Mouse (Mus musculus) heart, postnatal 0 days (tissue): ENCODE results near the gene Cmc2. TPM values are rescaled to one million over a fixed set of nuclear protein-coding genes. Genes with fewer than 3 reads are reported as not detected.

ENCODE experiments used
- ATAC-seq: fragments of 200-750 bp; cut with Nextera tagmentation; 2 replicates; pipeline ENCODE4 v1.8.0; 2017; ENCODE audit warnings: low read depth, moderate number of reproducible peaks, moderate library complexity; ENCODE audit not compliant: insufficient read depth
- DNase-seq: peaks from one replicate; pipeline ENCODE4 v3.0.0-alpha.2; 2016; ENCODE audit warnings: low spot score
- H3K27ac ChIP-seq: fragments of 300-500 bp; sonication (generic); 2 replicates; pipeline ENCODE4 v1.5.1; 2014; ENCODE audit warnings: low read depth, mild to moderate bottlenecking
- H3K27me3 ChIP-seq: fragments of 300-500 bp; sonication (generic); 2 replicates; pipeline ENCODE4 v1.6.1; 2014; ENCODE audit warnings: low read length, mixed read lengths; ENCODE audit not compliant: control insufficient read depth, insufficient read depth
- H3K36me3 ChIP-seq: fragments of 300-500 bp; sonication (generic); replicated peaks from 2 replicates; pipeline ENCODE4 v1.6.1; 2014; ENCODE audit warnings: low read length, mixed read lengths; ENCODE audit not compliant: control insufficient read depth, insufficient read depth
- H3K4me1 ChIP-seq: fragments of 300-500 bp; sonication (generic); 2 replicates; pipeline ENCODE4 v1.6.1; 2014; ENCODE audit warnings: antibody characterized with exemption; ENCODE audit not compliant: control insufficient read depth, insufficient read depth
- H3K4me2 ChIP-seq: fragments of 300-500 bp; sonication (generic); 2 replicates; pipeline ENCODE4 v1.6.1; 2014; ENCODE audit warnings: low read depth, mild to moderate bottlenecking, low read length, moderate library complexity
- H3K4me3 ChIP-seq: fragments of 300-500 bp; sonication (generic); 2 replicates; pipeline ENCODE4 v1.5.1; 2014; ENCODE audit warnings: low read depth, low read length
- H3K9ac ChIP-seq: fragments of 300-500 bp; sonication (generic); replicated peaks from 2 replicates; pipeline ENCODE4 v1.6.1; 2014; ENCODE audit warnings: low read depth, low read length, mixed read lengths
- H3K9me3 ChIP-seq: fragments of 300-500 bp; sonication (generic); replicated peaks from 2 replicates; pipeline ENCODE4 v1.6.1; 2016; ENCODE audit warnings: low read length; ENCODE audit not compliant: control insufficient read depth
- CTCF ChIP-seq: IDR thresholded peaks from 2 replicates; pipeline ENCODE4 v1.5.1; 2016; ENCODE audit warnings: antibody characterized with exemption, control low read depth, low read depth
- EP300 ChIP-seq: IDR thresholded peaks from 2 replicates; pipeline ENCODE4 v1.6.1; 2016; ENCODE audit warnings: antibody characterized with exemption, low read depth
- WGBS: fragments of 180-500 bp; shearing (Covaris S2); extraction: QIAGEN DNeasy Blood & Tissue Kit; methylation state at CpG from one replicate; pipeline ENCODE4 v1.1.7; 2014; 5-methylcytosine and 5-hydroxymethylcytosine counted together
- polyA plus RNA-seq: library from polyadenylated mRNA; unstranded; fragments of >200 nt; fragmentation: Nextera tagmentation; extraction: Ambion mirVana; gene quantifications from 2 replicates; pipeline ENCODE4 v1.2.1, GENCODE M21; 2015
- total RNA-seq: library from RNA; depleted of rRNA; stranded (reverse); fragments of >200 nt; gene quantifications from 2 replicates; pipeline ENCODE4 v1.2.3, GENCODE M21; 2014; ENCODE audit warnings: low replicate concordance

The Cmc2 gene
- total and polyA plus RNA-seq, 2 experiments from 2014 or later, result 37.2 to 139 TPM

DNA sequence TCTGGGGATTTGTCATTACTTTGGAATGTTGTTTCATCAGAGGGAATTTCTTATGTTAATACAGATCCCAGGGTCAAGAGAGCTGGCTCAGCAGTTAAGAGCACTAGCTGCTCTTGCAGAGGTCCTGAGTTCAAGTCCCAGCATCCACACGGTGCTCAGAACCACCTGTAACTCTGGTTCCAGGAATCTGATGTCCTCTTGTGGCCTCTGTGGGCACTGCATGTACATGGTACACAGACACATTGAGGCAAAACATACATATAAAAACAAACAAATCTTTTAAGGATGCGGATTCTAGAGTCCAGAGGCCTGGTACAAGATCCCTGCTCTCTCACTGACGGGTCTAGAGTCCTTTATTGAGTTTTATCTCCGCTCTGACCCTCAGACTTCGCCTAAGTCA, 7.3 kb upstream of the Cmc2 start:
- Histone ChIP-seq H3K9me3 (no peaks in the 10 kb centered on the region), H3K9ac (no peak overlapping the region), H3K36me3 (peaks cover 60% of the 10 kb centered on the region), H3K4me1 (no peaks in the 10 kb centered on the region), H3K4me3 (no peak overlapping the region), H3K27me3 (no peaks in the 10 kb centered on the region), H3K4me2 (no peak overlapping the region), H3K27ac (no peak overlapping the region)
- DNase-seq (no peak), ATAC-seq (no peak)
- TF ChIP-seq EP300 (no peak), CTCF (no peak)
- 88% methylated on average over 5 of the region's 5 CpGs for WGBS

DNA sequence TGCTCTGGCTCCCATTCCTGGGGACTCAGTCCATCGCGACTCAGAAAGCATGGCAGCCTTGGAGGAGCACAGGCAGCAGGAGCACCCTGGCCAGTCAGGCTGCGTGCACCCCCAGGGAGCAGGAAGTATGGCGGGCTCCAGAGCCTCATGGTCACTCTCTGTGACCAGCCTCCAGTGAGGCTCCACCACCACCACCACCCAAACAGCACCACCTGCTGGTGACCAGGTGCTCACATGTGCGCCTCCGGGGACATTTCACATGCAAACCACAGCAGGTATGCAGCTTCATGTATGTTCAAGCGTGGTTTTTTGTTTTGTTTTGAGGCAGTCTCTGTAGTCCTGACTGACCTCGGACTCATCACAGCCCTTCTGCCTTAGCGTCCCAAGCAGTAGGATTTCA, 6.6 kb upstream of the Cmc2 start:
- Histone ChIP-seq H3K4me1 (no peaks in the 10 kb centered on the region), H3K27me3 (no peaks in the 10 kb centered on the region), H3K4me2 (no peak overlapping the region), H3K27ac (no peak overlapping the region), H3K9me3 (no peaks in the 10 kb centered on the region), H3K4me3 (no peak overlapping the region), H3K36me3 (peaks cover 53% of the 10 kb centered on the region), H3K9ac (no peak overlapping the region)
- ATAC-seq, result 0 out of 2 replicates have a peak, but pooled peaks have one; percentile 27
- WGBS, result 79% methylated on average over 9 of the region's 9 CpGs
- peak; percentile 55 for TF ChIP-seq CTCF
- no peak for TF ChIP-seq EP300
- DNase-seq, result no peak

DNA sequence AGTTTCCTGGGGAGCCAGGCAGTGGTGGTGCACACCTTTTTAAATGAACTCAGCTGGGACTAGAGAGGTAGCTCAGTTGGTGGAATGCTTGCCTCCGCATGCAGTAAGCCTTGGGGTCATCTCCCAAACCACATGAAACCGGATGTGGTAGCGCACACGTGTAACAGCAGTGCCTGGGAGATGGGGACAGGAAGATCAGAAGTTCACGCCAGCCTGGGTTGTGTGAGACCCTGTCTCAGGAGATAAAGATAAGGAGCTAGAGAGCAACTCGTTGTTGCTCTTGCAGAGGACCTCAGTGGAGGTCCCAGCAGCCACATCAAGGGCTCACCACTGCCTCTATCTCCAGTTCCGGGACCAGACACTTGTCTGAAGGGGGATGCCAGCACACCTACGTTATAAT, 2.3 kb upstream of the Cmc2 start:
- 81% methylated on average over 8 of the region's 8 CpGs for WGBS
- H3K36me3 ChIP-seq, result peaks cover 20% of the 10 kb centered on the region
- H3K4me1 ChIP-seq, result peaks cover 10% of the 10 kb centered on the region
- no peak overlapping the region for H3K27ac ChIP-seq
- DNase-seq, result no peak
- no peak overlapping the region for H3K4me2 ChIP-seq
- H3K4me3 ChIP-seq, result no peak overlapping the region
- no peaks in the 10 kb centered on the region for H3K9me3 ChIP-seq
- H3K27me3 ChIP-seq, result no peaks in the 10 kb centered on the region
- no peak overlapping the region for H3K9ac ChIP-seq
- TF ChIP-seq EP300 (no peak), CTCF (no peak)
- ATAC-seq, result no peak

DNA sequence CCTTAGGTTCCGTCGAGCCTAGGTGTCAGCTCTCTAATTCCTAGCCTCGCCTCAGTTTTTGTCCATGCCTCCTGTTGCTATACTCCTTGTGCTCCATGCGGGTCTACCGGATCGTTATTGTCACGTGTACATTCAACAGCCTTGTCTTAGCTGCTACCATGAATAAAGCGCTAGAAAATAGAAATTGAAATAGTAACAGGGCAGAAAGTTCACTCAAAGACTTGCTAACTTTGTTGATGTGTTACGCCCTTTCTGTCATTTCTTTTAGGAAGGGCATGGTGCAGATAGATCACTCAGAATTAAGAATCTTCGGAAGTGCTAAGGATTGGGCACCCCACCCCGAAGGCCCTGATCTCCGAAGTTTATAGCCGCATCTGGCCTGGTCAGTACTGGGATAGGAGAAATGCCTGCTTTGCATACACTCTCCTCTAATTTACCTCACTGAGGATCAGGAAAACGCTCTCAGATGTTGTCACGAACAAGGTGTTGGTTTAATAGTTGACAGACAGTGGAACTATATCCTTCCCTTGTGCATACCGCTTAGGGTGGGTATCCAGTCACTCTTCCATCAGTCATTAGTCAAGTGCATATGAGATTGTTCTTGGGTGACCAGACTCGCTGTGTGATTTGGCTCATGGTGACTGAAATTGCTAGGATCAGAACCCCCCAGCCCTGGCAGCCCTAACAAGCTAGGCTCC, 954 bp upstream of the Cmc2 start:
- ATAC-seq (no peak), DNase-seq (no peak)
- Histone ChIP-seq H3K4me1 (peaks cover 10% of the 10 kb centered on the region), H3K9me3 (no peaks in the 10 kb centered on the region), H3K9ac (peak overlapping the region; percentile 75), H3K4me3 (peak overlapping the region; percentile 93), H3K27ac (peak overlapping the region; percentile 94), H3K4me2 (peak overlapping the region; percentile 66), H3K27me3 (no peaks in the 10 kb centered on the region), H3K36me3 (peaks cover 16% of the 10 kb centered on the region)
- TF ChIP-seq EP300 (no peak), CTCF (no peak)
- WGBS, result 30% methylated on average over 17 of the region's 17 CpGs

DNA sequence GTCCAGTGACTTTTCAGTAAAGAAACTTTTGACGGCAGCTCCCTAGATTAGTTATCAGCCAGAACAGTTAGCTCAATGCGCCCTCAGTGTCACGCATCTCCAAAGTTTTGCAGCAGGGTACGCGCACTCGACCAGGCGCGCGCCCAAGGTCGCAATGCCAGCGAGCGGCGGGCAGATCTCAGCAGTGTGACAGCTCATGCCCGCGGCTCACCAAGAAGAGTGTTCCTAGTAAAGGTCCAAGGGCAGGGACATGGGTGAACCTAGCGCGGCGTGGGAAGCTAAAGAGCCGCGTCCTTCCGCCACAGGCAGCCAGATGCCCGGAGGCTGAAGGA, 284 bp downstream of the Cmc2 start:
- no peak for TF ChIP-seq EP300
- TF ChIP-seq CTCF, result no peak
- DNase-seq (no peak), ATAC-seq (peak; percentile 61)
- peak overlapping the region; percentile 75 for H3K9ac ChIP-seq
- 0% methylated on average over 22 of the region's 22 CpGs for WGBS
- H3K27me3 ChIP-seq, result no peaks in the 10 kb centered on the region
- H3K4me3 ChIP-seq, result peak overlapping the region; percentile 93
- peaks cover 10% of the 10 kb centered on the region for H3K4me1 ChIP-seq
- peaks cover 14% of the 10 kb centered on the region for H3K36me3 ChIP-seq
- H3K9me3 ChIP-seq, result no peaks in the 10 kb centered on the region
- H3K4me2 ChIP-seq, result peak overlapping the region; percentile 66
- peak overlapping the region; percentile 94 for H3K27ac ChIP-seq

DNA sequence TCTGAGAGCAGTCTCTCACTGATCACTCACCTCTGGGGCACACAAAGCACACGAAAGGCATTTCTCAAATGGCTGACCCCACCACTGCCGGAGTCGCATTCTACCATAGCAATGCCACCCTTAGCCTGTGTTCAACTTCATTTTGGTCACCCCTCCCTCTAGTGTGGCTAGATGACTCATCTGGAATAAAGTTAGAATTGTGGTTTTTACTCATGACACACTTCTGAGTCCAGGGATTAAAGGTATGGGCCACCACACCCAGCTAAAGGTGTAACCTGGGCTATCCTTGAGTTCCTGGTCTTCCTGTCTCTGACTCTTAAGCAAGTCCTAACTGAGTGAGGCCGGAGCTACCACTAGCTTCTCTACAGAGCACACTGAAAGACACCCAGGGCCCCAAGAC, 15.4 kb downstream of the Cmc2 start:
- no peak overlapping the region for H3K4me2 ChIP-seq
- H3K36me3 ChIP-seq, result peaks cover 21% of the 10 kb centered on the region; the same call in 1 of the 2 replicates
- 84% methylated on average over 4 of the region's 4 CpGs for WGBS
- ATAC-seq (no peak), DNase-seq (no peak)
- no peaks in the 10 kb centered on the region for H3K4me1 ChIP-seq
- no peaks in the 10 kb centered on the region for H3K9me3 ChIP-seq
- no peak overlapping the region for H3K4me3 ChIP-seq
- no peak overlapping the region for H3K27ac ChIP-seq
- H3K27me3 ChIP-seq, result no peaks in the 10 kb centered on the region
- H3K9ac ChIP-seq, result no peak overlapping the region
- no peak for TF ChIP-seq EP300
- TF ChIP-seq CTCF, result no peak
